Mouse (Mus musculus) urinary bladder, adult 2 months (tissue): Measurements from ENCODE around the gene Chchd3. TPM values are rescaled to one million over a fixed set of nuclear protein-coding genes. Genes with fewer than 3 reads are reported as not detected.

Source experiments
- DNase-seq: peaks from one replicate; pipeline ENCODE4 v3.0.0; 2022; ENCODE audit warnings: low spot score
- polyA plus RNA-seq: library from polyadenylated mRNA; depleted of rRNA; stranded (reverse); fragments of >200 nt; gene quantifications from 2 replicates; pipeline ENCODE4 v1.2.3, GENCODE M21; 2012; rRNA removed

The Chchd3 gene
- 70.1 and 72.7 TPM in 2 replicates for polyA plus RNA-seq

DNA sequence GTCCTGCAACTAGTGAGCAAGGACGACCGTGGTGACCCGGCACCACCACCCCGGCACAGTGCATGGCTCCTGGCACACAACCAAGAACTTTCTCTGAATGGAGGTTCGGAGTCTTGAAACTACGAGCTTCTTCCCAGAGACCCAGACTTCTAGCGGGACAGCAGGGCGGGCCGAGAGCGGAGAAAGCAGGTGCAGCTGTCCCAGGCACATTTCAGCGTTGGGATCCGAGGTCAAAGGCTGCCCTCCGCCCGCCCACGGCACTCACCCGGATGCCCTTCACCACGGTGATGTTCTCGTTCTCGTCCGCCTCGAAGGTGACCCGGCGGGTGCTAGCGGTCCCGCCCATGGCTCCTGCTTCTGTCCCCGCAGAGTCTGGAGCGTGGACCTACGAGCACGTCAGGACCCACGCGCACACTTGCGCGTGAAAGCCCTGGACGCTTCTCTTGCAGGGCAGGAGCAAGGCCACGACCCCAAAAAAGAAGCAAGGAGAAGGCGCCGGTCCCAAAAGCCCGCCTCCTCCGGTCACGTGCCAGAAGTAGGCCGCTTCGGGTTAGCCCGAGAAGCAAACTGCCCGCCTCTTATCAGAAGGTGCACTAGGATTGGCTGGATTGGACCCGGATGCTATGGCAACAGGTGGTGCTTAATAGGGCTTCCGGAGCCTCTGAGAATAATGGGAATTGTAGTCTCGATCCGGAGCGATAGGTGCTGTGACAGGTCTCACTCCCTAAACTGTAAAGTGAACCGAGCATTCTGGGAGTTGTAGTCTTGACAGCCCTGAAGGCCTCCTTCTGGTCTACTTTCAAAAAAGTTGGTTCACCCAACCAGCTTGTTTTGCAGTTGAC lies at the start of gene Chchd3:
Gene Chchd3 (minus strand): TSS at position 526 of the 842 bp plus-strand sequence.
- peak; percentile 85 for DNase-seq

- no peak for DNase-seq
These were observed 44.6 kb upstream of the Chchd3 start for GRCm38 (mm10) chr6:33104661-33105060.

- no peak for DNase-seq
These were observed 38.8 kb upstream of the Chchd3 start for GRCm38 (mm10) chr6:33098903-33099302.

DNA sequence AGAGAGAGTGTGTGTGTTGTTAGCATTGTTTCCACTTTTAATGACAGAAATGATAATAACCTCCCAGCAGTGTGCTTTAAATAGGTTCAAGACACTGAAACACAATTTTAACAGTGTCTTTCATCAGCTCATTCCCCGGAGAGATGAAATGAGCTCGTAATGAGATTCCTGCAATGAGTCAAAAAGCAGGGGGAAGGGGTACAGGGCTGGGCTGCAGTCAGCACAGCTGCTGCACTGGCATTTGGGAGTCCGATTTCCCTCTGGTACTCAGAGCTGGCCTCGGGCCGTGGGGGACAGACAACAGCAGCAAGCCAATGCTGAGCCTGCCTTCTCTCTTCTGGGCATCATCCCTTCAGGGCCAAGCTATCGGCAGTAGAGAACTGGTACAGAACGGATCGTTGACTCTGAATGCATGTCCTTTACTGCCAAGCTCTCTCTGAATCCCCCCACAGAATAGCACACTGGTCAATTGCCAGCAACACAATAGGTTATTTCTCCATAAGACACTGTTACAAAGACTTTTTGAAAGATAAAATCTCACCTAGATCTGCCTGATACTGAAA lies 34.7 kb upstream of the Chchd3 start:
- DNase-seq = no peak

GRCm38 (mm10) chr6:33080186-33080585 lies 20.1 kb upstream of the Chchd3 start:
- DNase-seq = no peak

DNA sequence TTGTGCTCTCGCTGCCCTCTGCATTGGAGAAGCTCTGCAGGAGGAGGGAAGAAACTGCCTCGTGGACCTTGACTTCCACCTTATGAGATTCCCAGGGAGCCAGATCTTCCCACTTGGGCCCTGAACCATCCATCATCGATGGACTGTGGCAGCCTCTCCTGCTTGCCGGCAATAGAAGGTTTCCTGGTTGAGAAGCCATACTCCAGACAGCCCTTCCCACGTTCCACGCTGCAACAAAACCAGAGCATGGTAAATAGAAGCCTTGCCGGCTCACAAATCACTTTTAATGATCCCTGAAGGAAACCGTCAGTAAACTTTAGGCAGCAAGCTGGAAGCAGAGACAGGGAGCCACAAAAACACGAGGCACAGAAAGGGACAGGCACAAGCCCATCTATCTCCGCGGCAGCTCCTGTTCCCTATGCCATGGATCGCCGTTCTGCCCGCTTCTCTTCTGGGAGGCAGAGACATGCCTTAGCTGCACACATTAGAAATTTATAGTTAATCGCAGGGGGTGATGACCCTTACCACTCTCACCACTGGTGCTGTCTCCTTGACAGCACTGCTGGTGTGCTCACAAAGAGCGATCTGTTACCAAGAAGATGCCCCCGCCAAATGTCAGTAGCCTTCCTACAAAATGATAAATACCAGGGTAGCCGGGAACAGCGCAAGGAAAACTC lies 18.3 kb upstream of the Chchd3 start:
- no peak for DNase-seq

- DNase-seq = no peak
These were observed 6.4 kb upstream of the Chchd3 start for GRCm38 (mm10) chr6:33066462-33066861.

DNA sequence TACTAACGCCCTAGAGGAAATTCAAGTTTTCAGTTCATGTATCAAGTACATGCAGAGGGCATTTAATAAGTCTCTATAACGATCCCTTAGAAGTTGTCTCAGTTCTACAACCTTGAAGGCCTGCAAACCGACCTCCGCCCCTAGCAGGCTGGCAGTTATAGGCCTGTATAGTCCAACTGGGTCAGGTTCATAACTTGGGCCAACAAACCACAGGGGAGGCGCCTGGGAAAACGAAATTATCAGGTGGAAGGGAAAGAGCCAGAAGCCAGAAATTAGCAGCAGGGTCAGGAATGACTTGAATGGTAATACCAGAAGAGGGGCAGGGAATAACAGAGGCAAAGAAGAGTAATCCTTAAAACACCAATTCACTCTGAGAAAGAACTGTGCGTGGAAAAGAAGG lies 784 bp downstream of the Chchd3 start:
- no peak for DNase-seq

DNA sequence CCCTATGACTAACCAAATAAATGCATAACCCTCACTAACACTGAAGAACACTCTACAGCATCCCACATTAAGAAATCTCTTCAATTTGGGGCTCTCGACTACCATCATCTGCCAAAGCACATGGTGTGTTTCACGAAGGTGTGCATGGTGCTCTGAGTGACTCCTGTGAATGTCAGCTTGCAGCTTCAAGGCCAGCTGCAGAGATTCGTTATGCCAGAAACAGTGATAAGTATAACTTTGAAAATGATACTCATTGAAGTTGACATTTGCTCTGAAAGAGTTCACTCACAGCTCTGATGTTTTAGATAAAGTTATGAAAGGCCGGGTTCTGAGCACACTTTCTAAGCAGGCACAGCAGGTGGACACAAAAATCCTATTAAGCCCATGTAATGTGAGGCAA lies 3.7 kb downstream of the Chchd3 start:
- DNase-seq = no peak

DNA sequence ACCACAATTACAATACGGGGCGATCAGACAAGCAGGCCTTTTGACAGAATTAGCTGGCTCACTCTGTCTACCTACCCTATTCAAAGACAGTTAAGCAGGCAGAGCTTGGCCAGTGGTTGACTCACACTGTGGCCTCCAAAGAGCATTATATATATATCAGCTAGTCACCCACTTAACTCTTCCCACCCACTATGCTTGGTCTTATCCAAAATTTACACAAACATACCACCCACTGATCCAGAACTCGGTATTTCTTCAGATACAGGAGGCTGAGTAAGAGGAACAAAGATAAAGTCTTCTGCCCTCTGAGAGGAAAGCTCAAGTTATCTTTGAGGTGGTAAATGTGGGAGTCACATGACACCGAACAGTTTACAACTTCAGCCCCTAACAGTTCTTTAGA lies 4.4 kb downstream of the Chchd3 start:
- DNase-seq = no peak

DNA sequence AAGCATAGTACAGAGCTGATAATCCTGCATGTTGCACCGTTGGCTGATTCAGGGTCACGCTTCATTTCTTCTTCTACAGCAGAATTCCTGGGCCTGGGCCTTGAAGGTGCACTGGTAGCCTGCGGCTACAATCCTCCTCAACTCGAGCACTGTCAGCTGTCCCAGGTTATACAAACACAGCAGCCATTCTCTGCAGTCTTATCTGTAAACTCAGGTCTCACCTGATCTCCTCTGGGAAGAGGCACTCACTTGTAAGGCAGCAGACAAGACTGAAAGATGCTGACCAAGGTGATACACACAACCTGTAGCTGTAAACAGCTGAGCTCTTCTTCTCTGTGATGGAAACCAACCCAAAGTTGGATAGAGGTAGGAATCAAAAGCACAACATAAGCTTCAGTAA lies 5.1 kb downstream of the Chchd3 start:
- DNase-seq = no peak

- DNase-seq = no peak
These were observed 8.4 kb downstream of the Chchd3 start for GRCm38 (mm10) chr6:33051642-33052041.

DNA sequence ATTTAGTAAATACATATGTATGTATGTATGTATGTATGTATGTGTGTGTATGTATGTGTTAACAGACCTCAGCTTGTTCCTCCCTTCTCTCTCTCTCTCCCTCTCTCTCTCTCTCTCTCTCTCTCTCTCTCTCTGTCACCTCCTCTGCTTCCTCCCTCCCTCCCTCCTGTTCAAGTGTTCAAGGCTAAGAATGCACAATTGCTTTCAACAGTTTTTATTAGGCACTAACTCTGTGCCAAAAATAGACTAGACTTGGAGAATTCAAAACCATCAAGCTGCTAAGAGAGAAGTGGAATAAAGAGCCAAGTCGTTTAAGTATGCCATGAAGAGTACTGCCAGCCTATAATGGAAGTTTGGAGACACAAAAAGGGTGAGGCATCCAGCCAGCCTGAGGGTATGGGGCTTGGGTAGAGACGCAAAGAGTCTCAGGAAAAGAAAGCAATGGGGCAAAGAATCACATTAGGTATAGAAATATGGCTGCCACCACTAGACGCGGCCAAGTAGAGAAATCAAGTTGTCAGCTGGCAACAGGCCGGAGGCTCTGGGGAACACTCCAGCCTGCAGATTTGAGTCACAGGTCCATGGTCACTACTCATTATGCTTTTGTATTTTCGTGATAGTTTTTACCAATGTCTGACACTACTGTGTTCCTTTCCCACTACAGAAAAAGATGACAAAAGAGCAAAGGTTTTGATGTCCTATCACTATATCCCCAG lies 10.2 kb downstream of the Chchd3 start:
- DNase-seq = no peak

DNA sequence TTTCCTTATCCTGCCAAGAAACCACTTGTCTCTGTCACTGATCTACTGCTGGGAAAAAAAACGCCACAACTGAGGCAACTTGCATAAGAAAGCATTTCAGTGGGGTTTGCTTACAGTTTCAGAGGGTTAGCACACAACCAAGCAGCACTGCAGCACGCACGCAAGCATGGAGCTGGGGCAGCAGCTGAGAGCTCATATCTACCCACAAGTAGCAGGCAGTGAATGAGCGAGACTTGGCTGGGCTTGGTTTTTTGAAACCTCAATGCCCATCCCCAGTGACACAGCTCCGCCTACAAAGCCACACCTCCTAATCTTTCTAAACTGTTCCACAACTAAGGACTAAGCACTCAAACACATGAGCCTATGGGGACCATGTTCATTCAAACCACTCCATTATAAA lies 16.6 kb downstream of the Chchd3 start:
- DNase-seq = no peak

DNA sequence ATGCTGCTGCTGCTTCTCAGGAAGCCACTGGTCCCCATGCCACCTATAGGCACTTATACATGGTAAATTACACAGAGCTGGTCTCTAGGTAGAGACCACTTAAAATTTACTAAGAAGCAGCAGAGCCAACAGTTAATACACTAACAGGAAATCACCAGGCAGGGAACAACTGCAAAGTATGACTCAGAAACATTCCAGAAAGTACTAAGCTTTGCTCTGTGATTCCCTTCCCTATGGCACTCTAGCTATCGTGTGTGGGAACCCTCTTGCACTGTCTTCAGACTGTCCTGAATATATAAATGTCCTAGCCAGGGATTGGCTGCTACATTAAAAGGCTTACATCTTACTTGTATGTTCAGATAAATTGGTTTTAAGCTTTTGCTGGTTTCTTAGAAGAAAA lies 17.2 kb downstream of the Chchd3 start:
- no peak for DNase-seq

DNA sequence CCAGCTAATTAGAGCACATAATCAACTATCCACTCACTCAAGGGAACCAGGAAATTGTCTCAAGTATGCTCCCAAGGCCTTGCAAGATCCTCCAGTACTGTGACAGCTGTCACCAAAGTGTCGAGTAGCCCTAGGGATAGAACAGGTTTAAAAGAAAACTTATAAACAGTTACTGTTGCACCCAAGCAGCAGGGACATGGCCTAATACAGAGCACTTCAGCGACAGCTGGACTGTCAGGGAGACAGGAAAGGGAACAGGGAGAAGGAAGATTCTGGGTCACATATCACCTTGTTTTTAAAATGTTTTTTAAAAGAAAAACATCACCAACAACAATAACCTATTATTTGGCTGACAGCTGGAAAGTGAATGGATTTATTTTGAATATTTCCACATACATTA lies 18.1 kb downstream of the Chchd3 start:
- no peak for DNase-seq

- no peak for DNase-seq
These were observed 19.5 kb downstream of the Chchd3 start for GRCm38 (mm10) chr6:33040360-33041090.

DNA sequence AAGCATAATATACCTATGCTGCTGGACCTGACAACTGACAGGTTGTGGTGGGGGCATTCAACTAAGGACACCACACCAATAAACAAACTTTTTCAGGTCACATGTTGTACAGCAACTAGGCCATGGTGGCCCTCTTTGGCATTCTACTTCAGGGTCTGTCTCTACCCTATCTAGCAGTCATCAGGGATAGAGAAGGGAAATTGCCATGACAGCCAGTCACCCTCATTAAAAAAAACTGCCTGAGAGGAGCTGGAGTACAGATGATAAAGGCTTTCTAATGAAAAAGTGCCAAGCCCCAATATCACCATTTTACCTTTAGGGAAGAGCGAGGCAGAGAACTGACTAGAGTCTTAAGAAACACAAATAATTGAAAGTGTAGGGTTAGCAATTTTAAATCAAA lies 27.5 kb downstream of the Chchd3 start:
- DNase-seq = no peak

DNA sequence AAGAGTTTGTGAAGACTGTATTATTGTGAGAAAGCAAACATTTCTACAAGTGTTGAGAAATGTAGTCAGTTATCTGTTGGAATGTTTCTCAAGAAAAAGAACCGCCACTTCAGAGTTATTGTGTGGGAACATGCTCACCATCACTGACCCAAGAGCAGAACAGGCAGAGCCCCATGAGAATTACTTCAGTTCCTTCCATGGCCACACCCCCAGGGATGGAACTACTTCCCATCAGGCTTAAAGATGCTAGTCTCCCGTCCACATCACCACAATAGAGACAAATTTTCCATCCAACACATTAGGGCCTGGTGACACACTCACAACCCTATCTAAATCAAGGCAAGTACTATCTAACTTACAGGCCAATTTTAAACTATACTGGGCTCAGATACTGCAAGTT lies 28.4 kb downstream of the Chchd3 start:
- no peak for DNase-seq

DNA sequence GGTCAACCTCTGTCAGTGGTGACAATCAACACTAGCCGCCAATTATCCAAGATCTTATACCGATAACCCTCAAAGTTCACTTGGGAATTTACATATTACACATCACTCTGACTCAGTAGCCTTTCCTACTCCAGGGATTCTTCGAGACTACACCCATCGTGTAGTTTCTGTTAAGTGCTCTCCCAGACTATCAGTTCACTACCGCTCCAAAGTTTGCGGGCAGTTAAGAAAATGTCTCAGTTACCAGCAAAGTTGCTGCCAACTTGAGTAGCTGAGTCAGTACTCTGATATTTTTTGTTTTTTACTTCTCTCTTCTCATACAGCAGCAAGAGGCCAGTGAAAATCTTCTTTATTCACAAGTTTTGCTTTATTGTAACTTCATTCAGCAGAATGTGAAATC lies 31.8 kb downstream of the Chchd3 start:
- DNase-seq = no peak

DNA sequence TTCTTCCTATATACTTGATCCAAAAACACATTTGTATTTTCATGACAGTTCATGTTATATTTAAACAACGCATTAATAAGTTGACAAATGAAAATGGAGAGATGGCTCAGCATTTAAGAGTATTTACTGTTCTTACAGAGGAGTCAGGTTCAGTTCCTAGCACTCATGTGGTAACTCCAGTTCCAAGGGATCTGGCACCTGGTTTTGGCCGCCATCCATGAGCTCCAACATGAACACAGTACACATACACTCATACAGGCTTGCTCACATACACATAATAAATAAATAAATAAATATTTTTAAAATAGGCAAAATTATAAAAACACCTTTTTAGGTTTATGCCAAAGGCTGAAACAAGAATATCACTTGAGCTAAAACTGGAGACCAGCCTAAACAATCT lies 35.0 kb downstream of the Chchd3 start:
- DNase-seq = no peak

DNA sequence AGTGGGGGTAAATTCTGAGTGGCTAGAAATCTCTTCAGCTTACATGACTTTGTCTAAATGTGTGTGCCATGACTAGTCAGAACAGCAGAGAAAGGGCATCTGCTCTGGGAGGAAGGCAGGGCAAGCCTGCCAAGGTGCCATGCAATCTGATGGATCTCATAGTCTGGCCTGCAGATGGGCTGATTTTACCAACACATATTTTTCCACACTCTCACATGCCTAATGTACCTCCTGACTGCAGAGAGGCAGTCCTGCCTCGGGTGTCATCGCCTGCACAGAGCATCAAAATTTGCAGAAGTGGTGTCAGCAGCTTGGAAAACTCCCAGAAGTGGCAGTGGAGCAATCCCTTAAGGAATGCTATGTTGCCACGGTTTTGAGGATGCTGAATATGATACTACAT lies 55.5 kb downstream of the Chchd3 start:
- DNase-seq = no peak
